Mouse (Mus musculus) stomach, embryonic 16.5 days (tissue): ENCODE data around the gene Nos2. TPM values are rescaled to one million over a fixed set of nuclear protein-coding genes. Genes with fewer than 3 reads are reported as not detected.

Experiments used
- ATAC-seq: fragments of 200-750 bp; cut with Nextera tagmentation; 2 replicates; pipeline ENCODE4 v1.8.0; 2017; ENCODE audit warnings: moderate number of reproducible peaks, moderate TSS enrichment; ENCODE audit not compliant: insufficient read depth, low FRiP score
- H3K27ac ChIP-seq: fragments of 300-500 bp; sonication (generic); 2 replicates; pipeline ENCODE4 v1.5.1; 2014; ENCODE audit warnings: low read length
- H3K27me3 ChIP-seq: fragments of 300-500 bp; sonication (generic); 2 replicates; pipeline ENCODE4 v1.6.1; 2014; ENCODE audit warnings: low read length, control low read depth, mixed read lengths; ENCODE audit not compliant: control insufficient read depth, insufficient read depth
- H3K36me3 ChIP-seq: fragments of 300-500 bp; sonication (generic); 2 replicates; pipeline ENCODE4 v1.6.1; 2014; ENCODE audit warnings: low read length; ENCODE audit not compliant: control insufficient read depth, insufficient read depth
- H3K4me1 ChIP-seq: fragments of 300-500 bp; sonication (generic); 2 replicates; pipeline ENCODE4 v1.6.1; 2014; ENCODE audit warnings: low read length, control low read depth, mixed read lengths; ENCODE audit not compliant: control insufficient read depth, insufficient read depth
- H3K4me2 ChIP-seq: fragments of 300-500 bp; sonication (generic); 2 replicates; pipeline ENCODE4 v1.6.1; 2014; ENCODE audit warnings: low read depth, low read length, mixed read lengths
- H3K4me3 ChIP-seq: fragments of 300-500 bp; sonication (generic); replicated peaks from 2 replicates; pipeline ENCODE4 v1.5.1; 2014; ENCODE audit warnings: mild to moderate bottlenecking, low read length
- H3K9ac ChIP-seq: fragments of 300-500 bp; sonication (generic); 2 replicates; pipeline ENCODE4 v1.6.1; 2014; ENCODE audit warnings: low read length
- H3K9me3 ChIP-seq: fragments of 300-500 bp; sonication (generic); replicated peaks from 2 replicates; pipeline ENCODE4 v1.6.1; 2016; ENCODE audit warnings: low read length, control low read depth; ENCODE audit not compliant: control insufficient read depth
- WGBS: fragments of 180-500 bp; shearing (Covaris S2); extraction: QIAGEN DNeasy Blood & Tissue Kit; methylation state at CpG from one replicate; pipeline ENCODE4 v1.1.7; 2014; 5-methylcytosine and 5-hydroxymethylcytosine counted together
- polyA plus RNA-seq: library from polyadenylated mRNA; unstranded; fragments of >200 nt; fragmentation: Nextera tagmentation; extraction: Ambion mirVana; gene quantifications from 2 replicates; pipeline ENCODE4 v1.2.1, GENCODE M21; 2015

Gene Nos2
- polyA plus RNA-seq, 1 experiment from 2014 or later = 1.6 TPM

DNA sequence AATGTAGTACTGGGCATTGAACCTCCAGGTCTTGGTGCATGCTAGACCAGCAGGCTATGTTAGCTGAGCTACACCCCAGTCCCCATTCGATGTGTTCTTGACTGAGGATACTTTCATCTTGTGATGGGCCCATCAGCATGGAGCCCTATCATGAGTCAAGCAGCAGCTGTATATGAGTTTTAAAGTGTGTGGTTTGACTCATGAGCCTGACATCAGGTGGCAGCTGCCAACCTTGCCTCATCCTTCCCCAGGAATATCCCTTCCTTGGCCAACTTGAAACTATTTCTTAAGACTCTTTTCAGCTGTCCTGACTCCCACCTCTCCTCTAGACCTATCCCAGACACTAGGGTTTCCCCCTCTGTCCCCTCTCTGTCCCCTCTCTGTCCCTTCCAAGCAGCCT, 22.5 kb downstream of the Nos2 start:
- no peak for ATAC-seq
- Histone ChIP-seq H3K4me2 (no peak overlapping the region), H3K36me3 (no peaks in the 10 kb centered on the region), H3K9me3 (no peaks in the 10 kb centered on the region), H3K4me3 (no peak overlapping the region), H3K4me1 (no peaks in the 10 kb centered on the region), H3K9ac (no peak overlapping the region), H3K27ac (no peak overlapping the region), H3K27me3 (no peaks in the 10 kb centered on the region)
- WGBS = 79% methylated on average over 1 of the region's 1 CpGs

DNA sequence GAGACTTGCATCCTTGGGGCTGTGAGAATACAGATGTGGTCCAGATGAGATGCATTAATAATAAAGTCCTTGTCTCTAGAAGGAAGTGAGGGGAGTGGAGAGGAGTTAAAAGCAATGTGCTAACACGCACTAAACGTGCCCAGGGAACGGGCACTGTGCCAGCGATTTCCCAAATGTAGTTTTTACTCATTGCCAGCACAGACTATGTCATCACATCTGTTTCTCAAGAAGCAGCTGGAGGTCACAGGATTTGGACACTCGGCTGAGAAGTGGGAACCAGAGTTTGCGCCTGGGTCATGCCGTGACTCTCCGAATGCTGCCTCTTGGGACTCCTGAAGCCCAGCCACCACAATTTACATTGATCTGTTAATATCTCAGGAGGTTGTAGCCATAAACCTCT, 29.8 kb downstream of the Nos2 start:
- no peak overlapping the region for H3K27ac ChIP-seq
- no peaks in the 10 kb centered on the region for H3K9me3 ChIP-seq
- no peak overlapping the region for H3K4me2 ChIP-seq
- WGBS = 67% methylated on average over 8 of the region's 8 CpGs
- no peak for ATAC-seq
- no peak overlapping the region for H3K4me3 ChIP-seq
- no peak overlapping the region for H3K9ac ChIP-seq
- H3K4me1 ChIP-seq = no peaks in the 10 kb centered on the region
- 0 out of 2 replicates have a peak, but pooled peaks cover 5% of the 10 kb centered on the region for H3K27me3 ChIP-seq
- H3K36me3 ChIP-seq = no peaks in the 10 kb centered on the region

DNA sequence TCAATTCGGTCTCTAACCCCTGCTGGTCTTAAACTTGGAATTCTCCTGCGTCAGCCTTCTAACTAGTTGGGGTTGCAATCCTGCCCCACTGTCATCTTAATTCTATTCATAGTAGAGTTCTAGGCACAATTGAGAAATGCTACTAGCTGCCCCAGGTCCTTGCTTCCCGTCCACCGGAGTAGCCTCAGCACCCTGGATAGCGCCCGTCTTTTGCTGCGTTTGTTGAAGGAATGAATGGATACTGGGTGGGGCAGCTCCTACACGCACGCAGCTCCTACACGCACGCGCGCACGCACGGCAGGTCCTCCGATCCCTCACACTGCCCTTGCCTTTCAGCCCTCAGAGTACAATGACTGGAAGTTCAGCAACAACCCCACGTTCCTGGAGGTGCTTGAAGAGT, 31.9 kb downstream of the Nos2 start:
- no peaks in the 10 kb centered on the region for H3K4me1 ChIP-seq
- H3K27me3 ChIP-seq = 0 out of 2 replicates have a peak, but pooled peaks cover 5% of the 10 kb centered on the region
- no peak overlapping the region for H3K27ac ChIP-seq
- ATAC-seq = no peak
- no peaks in the 10 kb centered on the region for H3K36me3 ChIP-seq
- 8% methylated on average over 17 of the region's 17 CpGs for WGBS
- H3K4me3 ChIP-seq = no peak overlapping the region
- H3K9me3 ChIP-seq = no peaks in the 10 kb centered on the region
- peak overlapping the region; percentile 20; the same call in 1 of the 2 replicates for H3K4me2 ChIP-seq
- no peak overlapping the region for H3K9ac ChIP-seq

DNA sequence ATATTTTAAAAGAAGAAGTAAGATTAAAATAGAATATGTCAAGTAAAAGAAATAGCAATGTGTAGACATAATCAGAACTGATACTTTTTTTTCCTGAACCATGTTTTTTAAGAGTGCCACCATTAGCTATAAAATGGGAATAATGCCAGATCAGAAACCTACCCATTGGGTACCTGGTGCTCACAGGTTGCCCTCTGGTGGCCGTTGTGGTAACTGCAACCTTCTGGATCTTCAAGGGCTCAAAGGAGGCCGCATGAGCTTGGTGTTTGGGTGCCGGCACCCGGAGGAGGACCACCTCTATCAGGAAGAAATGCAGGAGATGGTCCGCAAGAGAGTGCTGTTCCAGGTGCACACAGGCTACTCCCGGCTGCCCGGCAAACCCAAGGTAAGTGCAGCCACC, 35.7 kb downstream of the Nos2 start:
- H3K4me2 ChIP-seq = no peak overlapping the region
- 0 out of 2 replicates have a peak, but pooled peaks cover 5% of the 10 kb centered on the region for H3K27me3 ChIP-seq
- H3K4me3 ChIP-seq = no peak overlapping the region
- H3K27ac ChIP-seq = no peak overlapping the region
- H3K9me3 ChIP-seq = no peaks in the 10 kb centered on the region
- WGBS = 11% methylated on average over 7 of the region's 7 CpGs
- ATAC-seq = no peak
- no peak overlapping the region for H3K9ac ChIP-seq
- no peaks in the 10 kb centered on the region for H3K4me1 ChIP-seq
- H3K36me3 ChIP-seq = no peaks in the 10 kb centered on the region

DNA sequence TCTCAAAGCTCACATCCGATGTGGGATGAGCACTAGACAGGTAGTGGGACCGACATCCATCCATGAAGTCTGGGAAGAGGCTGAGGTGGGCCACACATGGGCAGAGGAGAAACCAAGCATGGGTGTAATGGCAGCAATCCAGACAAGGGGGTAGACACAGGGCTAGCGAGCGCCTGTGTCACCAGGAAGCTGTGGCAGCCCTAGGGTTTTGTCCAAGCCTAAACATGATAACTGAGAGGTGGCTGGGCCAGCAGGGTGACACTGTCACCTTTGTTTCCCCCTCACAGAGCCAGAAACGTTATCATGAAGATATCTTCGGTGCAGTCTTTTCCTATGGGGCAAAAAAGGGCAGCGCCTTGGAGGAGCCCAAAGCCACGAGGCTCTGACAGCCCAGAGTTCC, 38.8 kb downstream of the Nos2 start:
- Histone ChIP-seq H3K4me2 (no peak overlapping the region), H3K36me3 (no peaks in the 10 kb centered on the region), H3K9me3 (no peaks in the 10 kb centered on the region), H3K9ac (no peak overlapping the region; the same call in 1 of the 2 replicates), H3K27ac (no peak overlapping the region), H3K4me3 (no peak overlapping the region), H3K4me1 (no peaks in the 10 kb centered on the region), H3K27me3 (no peaks in the 10 kb centered on the region)
- 70% methylated on average over 8 of the region's 8 CpGs for WGBS
- ATAC-seq = no peak

DNA sequence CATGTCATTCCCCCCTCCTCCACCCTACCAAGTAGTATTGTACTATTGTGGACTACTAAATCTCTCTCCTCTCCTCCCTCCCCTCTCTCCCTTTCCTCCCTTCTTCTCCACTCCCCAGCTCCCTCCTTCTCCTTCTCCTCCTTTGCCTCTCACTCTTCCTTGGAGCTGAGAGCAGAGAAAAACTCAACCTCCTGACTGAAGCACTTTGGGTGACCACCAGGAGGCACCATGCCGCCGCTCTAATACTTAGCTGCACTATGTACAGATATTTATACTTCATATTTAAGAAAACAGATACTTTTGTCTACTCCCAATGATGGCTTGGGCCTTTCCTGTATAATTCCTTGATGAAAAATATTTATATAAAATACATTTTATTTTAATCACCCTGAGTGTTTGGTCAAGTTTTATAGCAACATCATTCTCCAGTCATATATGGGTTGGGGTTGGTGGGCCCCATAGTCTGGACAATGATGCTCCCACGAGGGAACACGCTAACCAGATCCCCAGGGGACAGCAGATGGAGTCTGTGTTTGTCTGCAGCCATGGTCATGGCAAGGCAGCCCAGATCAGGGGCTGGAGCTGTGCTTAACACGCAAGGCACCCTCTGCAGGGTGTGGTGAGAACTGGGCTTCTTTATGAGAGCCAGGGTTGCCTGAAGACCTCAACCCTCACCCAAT, 39.4 kb downstream of the Nos2 start:
- no peaks in the 10 kb centered on the region for H3K4me1 ChIP-seq
- H3K4me2 ChIP-seq = no peak overlapping the region
- no peak overlapping the region for H3K4me3 ChIP-seq
- no peak overlapping the region for H3K9ac ChIP-seq
- H3K27me3 ChIP-seq = no peaks in the 10 kb centered on the region
- ATAC-seq = no peak
- H3K9me3 ChIP-seq = no peaks in the 10 kb centered on the region
- H3K36me3 ChIP-seq = no peaks in the 10 kb centered on the region
- no peak overlapping the region for H3K27ac ChIP-seq
- WGBS = 65% methylated on average over 5 of the region's 5 CpGs

DNA sequence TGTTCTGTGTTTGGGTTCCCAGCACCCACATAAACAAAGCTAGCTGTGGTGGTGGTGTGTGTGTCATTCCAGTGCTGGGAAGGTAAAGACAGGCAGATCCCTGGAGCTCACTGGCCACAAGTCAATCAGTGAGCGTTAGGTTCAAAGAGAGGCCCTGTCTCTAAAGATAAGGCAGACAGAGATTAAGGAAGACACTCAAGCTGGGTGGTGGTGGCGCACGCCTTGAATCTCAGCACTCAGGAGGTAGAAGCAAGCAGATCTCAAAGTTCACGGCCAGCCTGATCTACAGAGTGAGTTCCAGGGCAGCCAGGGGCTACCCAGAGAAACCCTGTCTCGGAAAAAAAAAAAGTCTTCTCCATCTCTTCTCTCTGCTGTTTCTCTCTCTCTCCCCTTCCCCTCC, 40.6 kb downstream of the Nos2 start:
- 58% methylated on average over 5 of the region's 5 CpGs for WGBS
- no peak for ATAC-seq

DNA sequence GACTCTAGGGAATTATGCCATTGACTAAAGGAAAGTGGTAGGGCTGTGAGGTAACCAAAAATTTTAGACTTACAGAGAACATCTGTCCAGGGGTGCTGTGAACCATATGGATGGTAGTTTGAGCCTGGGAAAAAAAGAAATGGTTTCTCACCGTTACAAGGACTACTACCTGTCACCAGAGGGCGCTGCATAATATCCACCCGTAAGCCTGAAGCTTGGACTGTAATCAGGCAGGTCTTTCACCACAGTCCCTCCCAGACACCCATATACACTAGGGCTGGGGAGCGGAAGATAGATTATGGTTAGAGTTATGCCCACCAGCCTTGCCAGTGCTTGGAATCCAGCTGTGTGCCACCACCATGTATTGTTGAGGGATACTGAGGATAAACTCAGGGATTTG, 46.8 kb downstream of the Nos2 start:
- peak; percentile 45; the same call in 1 of the 2 replicates for ATAC-seq
- Histone ChIP-seq H3K9ac (no peak overlapping the region; the same call in 1 of the 2 replicates), H3K27ac (no peak overlapping the region), H3K36me3 (no peaks in the 10 kb centered on the region), H3K4me1 (no peaks in the 10 kb centered on the region), H3K27me3 (no peaks in the 10 kb centered on the region), H3K9me3 (no peaks in the 10 kb centered on the region), H3K4me2 (no peak overlapping the region), H3K4me3 (no peak overlapping the region)
- WGBS = 24% methylated on average over 4 of the region's 4 CpGs

More for the DNA sequence above, 40.6 kb downstream of the Nos2 start:
- Histone ChIP-seq H3K36me3 (no peaks in the 10 kb centered on the region), H3K27me3 (no peaks in the 10 kb centered on the region), H3K9ac (no peak overlapping the region), H3K9me3 (no peaks in the 10 kb centered on the region), H3K4me2 (no peak overlapping the region), H3K4me1 (no peaks in the 10 kb centered on the region), H3K27ac (no peak overlapping the region), H3K4me3 (no peak overlapping the region)

DNA sequence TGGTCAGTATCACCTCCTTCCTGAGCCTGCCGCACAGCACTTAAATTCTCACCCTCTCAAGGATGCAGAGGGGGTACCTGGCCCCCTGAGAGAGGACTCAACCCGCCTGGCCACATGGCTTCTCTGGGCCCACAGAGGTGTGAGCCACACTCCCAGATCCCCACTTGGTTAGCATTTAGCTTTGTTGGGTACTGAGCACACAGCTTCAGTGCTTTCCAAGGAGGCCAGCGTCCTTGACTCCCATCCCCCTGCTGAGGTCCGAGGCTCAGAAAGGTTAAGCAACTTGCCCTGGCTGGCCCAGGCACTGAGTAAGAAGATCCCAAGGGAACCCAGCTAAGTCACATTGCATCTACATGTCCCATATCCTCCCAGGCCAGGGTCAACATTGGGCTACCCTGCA, 47.5 kb downstream of the Nos2 start:
- Histone ChIP-seq H3K4me2 (no peak overlapping the region), H3K36me3 (no peaks in the 10 kb centered on the region), H3K4me3 (no peak overlapping the region), H3K27me3 (no peaks in the 10 kb centered on the region), H3K9ac (no peak overlapping the region), H3K9me3 (no peaks in the 10 kb centered on the region), H3K27ac (no peak overlapping the region), H3K4me1 (peaks cover 6% of the 10 kb centered on the region; the same call in 1 of the 2 replicates)
- ATAC-seq = no peak
- 72% methylated on average over 4 of the region's 4 CpGs for WGBS
